Mouse (Mus musculus) left cerebral cortex, postnatal 14 days (tissue): ENCODE measurements around the gene Sqstm1. TPM values are rescaled to one million over a fixed set of nuclear protein-coding genes. Genes with fewer than 3 reads are reported as not detected.
"Not testable (repeated sequence)": the region's sequence is repeated elsewhere in the genome, so short reads cannot be mapped to it uniquely, and the experiment has no call there.

Experiments used
- DNase-seq, 2 experiments: peaks; one replicate each; pipeline ENCODE4 v3.0.0; 2021 to 2022; ENCODE audit warnings: low spot score in 2 of 2, mixed read lengths in 1 of 2
- intact Hi-C: fragments of 180-260 bp; cut with DNase I; formaldehyde crosslinking; loops from one replicate; pipeline ENCODE4 v1.15.1; 2025
- total RNA-seq, 2 experiments: library from RNA; stranded (reverse); gene quantifications; 2 replicates each; pipeline ENCODE4 v1.2.3; 2021

Sqstm1 gene
- total RNA-seq, 2 experiments from 2014 or later = 394 to 430 TPM

GRCm38 (mm10) chr11:50188682-50189081 is 21.9 kb downstream of the Sqstm1 start:
- DNase-seq = no peak
- intact Hi-C loops = no loop called here

GRCm38 (mm10) chr11:50184788-50185187 is 25.8 kb downstream of the Sqstm1 start:
- no peak for DNase-seq
- intact Hi-C loops = no loop called here

- no peak for DNase-seq
- intact Hi-C loops = no loop called here
These were observed 27.9 kb downstream of the Sqstm1 start for GRCm38 (mm10) chr11:50182702-50183101.

GRCm38 (mm10) chr11:50180478-50181231 is 30.0 kb downstream of the Sqstm1 start:
- intact Hi-C loops = no loop called here
- no peak for DNase-seq

- no peak for DNase-seq
- intact Hi-C loops = no loop called here
These were observed 31.8 kb downstream of the Sqstm1 start for GRCm38 (mm10) chr11:50178532-50179488.

- DNase-seq = peak in 1 of 2 experiments; percentile 51
- intact Hi-C loops = no loop called here
These were observed 33.5 kb downstream of the Sqstm1 start for GRCm38 (mm10) chr11:50177111-50177510.

GRCm38 (mm10) chr11:50176351-50176750 is 34.3 kb downstream of the Sqstm1 start:
- intact Hi-C loops = no loop called here
- no peak for DNase-seq

GRCm38 (mm10) chr11:50174730-50175187 is 35.9 kb downstream of the Sqstm1 start:
- intact Hi-C loops = no loop called here

GRCm38 (mm10) chr11:50174111-50174729 is 36.4 kb downstream of the Sqstm1 start, which contains the start of gene Mrnip:
Gene Mrnip (plus strand): TSS chr11:50174444.
- peak; percentile 34 to 68 for DNase-seq
- intact Hi-C loops = not testable (repeated sequence)

More at GRCm38 (mm10) chr11:50174730-50175187, 35.9 kb downstream of the Sqstm1 start:
- DNase-seq = peak; percentile 97 to 98

- DNase-seq = no peak
- intact Hi-C loops = no loop called here
These were observed 42.3 kb downstream of the Sqstm1 start for GRCm38 (mm10) chr11:50168352-50168751.

GRCm38 (mm10) chr11:50162338-50163050 is 48.1 kb downstream of the Sqstm1 start:
- intact Hi-C loops = no loop called here
- DNase-seq = no peak

GRCm38 (mm10) chr11:50161578-50162304 is 48.9 kb downstream of the Sqstm1 start:
- DNase-seq = peak; percentile 53 to 55
- intact Hi-C loops = no loop called here

- intact Hi-C loops = no loop called here
- no peak for DNase-seq
These were observed 51.3 kb downstream of the Sqstm1 start for GRCm38 (mm10) chr11:50159347-50159746.

GRCm38 (mm10) chr11:50158346-50158745 is 52.3 kb downstream of the Sqstm1 start:
- no peak for DNase-seq

GRCm38 (mm10) chr11:50156725-50157258 is 53.8 kb downstream of the Sqstm1 start:
- no peak for DNase-seq
- intact Hi-C loops = no loop called here

More at GRCm38 (mm10) chr11:50158346-50158745, 52.3 kb downstream of the Sqstm1 start:
- intact Hi-C loops = no loop called here

GRCm38 (mm10) chr11:50155785-50156184 is 54.8 kb downstream of the Sqstm1 start:
- intact Hi-C loops = no loop called here
- DNase-seq = no peak

GRCm38 (mm10) chr11:50154777-50155520 is 55.7 kb downstream of the Sqstm1 start:
- peak in 1 of 2 experiments; percentile 26 for DNase-seq
- intact Hi-C loops = no loop called here
